Mouse (Mus musculus) thymus, adult 2 months (tissue): ENCODE measurements around the gene Gm49721.
"Not testable (repeated sequence)": the region's sequence is repeated elsewhere in the genome, so short reads cannot be mapped to it uniquely, and the experiment has no call there.

ENCODE experiments used
- CTCF ChIP-seq: fragments of 200-500 bp; IDR thresholded peaks from 2 replicates; pipeline ENCODE4 v1.5.1; 2012; ENCODE audit warnings: mild to moderate bottlenecking, control low read depth, low read length, moderate library complexity, borderline replicate concordance; ENCODE audit not compliant: control insufficient read depth, poor library complexity, insufficient read depth; ENCODE audit errors: extremely low read depth
- POLR2A ChIP-seq: fragments of 200-500 bp; IDR thresholded peaks from 2 replicates; pipeline ENCODE4 v1.6.1; 2012; ENCODE audit warnings: mild to moderate bottlenecking, low read length, control low read depth, moderate library complexity; ENCODE audit not compliant: control insufficient read depth, poor library complexity, insufficient read depth; ENCODE audit errors: extremely low read depth

GRCm38 (mm10) chr17:7075519-7075918 lies 96.8 kb downstream of the Gm49721 start:
- not testable (repeated sequence) for TF ChIP-seq POLR2A, CTCF
